Mouse (Mus musculus) yolk sac, embryonic 10.5 days (tissue): Measurements from ENCODE around the gene Ccdc114.
"Not testable (repeated sequence)": the region's sequence is repeated elsewhere in the genome, so short reads cannot be mapped to it uniquely, and the experiment has no call there.

ENCODE experiments used
- DNase-seq: peaks from one replicate; pipeline ENCODE4 v3.0.0-alpha.2; 2017; ENCODE audit warnings: low spot score

Gene Ccdc114

GRCm38 (mm10) chr7:45923762-45924428, at the start of gene Ccdc114:
Gene Ccdc114, plus strand, starts transcription at chr7:45924072.
- DNase-seq = peak; percentile 85

- DNase-seq = no peak
These were observed 47.0 kb upstream of the Ccdc114 start for GRCm38 (mm10) chr7:45876895-45877294.

GRCm38 (mm10) chr7:45878278-45878677, 45.6 kb upstream of the Ccdc114 start, which contains the start of gene Grin2d:
Gene Grin2d, minus strand, starts transcription at chr7:45878378.
- DNase-seq = not testable (repeated sequence)

GRCm38 (mm10) chr7:45880531-45880930, 43.3 kb upstream of the Ccdc114 start:
- no peak for DNase-seq

- no peak for DNase-seq
These were observed 42.9 kb upstream of the Ccdc114 start for GRCm38 (mm10) chr7:45881011-45881410.

GRCm38 (mm10) chr7:45887246-45887645, 36.6 kb upstream of the Ccdc114 start:
- no peak for DNase-seq

DNA sequence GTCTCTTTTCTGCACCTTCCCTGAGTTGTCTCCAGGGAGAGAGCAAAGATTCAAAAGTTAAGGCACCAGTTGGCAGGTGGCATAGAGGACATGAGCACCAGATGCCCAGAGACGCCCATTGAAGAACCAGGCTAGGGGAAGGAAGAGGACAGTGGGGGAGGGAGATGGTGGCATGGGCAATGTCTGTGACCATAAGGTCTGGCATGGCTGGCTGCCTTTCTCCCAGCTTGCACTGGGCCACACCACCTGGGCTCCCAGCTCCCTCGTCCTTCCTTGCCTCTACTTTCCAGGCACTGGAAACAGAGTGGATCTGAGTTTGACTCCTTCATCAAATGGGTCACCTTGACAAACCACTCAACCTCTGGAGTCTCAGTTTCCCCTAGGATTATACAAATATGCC, 31.2 kb upstream of the Ccdc114 start:
- DNase-seq = no peak

DNA sequence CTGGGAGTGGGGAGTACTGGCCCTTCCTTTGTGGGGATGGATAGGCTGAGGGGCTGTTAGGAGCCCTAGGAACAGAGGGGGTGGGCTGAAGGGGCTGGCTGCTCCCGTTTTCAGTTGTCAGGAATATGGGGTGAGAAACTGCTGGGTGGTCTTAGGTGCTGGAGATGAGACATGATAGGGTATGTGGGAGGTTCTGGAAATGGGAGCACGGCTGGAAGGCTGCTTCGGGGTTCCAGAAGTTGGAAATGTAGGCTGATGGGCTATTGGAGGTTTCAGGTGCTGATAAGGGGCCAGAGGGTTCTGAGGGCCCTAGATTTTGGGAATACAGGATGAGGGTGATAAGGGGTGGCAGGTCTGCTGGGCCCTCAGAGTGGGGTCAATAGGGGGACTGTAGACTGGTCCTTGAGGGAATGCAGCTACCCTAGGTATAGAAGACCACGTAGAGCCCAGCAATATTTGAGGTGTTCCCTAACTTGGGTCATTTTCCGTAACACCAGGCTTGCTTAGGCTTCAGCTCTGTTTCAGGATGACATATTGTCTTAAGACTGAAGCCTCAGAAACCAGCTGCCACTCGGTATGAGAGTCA, 27.8 kb upstream of the Ccdc114 start:
- DNase-seq = no peak

DNA sequence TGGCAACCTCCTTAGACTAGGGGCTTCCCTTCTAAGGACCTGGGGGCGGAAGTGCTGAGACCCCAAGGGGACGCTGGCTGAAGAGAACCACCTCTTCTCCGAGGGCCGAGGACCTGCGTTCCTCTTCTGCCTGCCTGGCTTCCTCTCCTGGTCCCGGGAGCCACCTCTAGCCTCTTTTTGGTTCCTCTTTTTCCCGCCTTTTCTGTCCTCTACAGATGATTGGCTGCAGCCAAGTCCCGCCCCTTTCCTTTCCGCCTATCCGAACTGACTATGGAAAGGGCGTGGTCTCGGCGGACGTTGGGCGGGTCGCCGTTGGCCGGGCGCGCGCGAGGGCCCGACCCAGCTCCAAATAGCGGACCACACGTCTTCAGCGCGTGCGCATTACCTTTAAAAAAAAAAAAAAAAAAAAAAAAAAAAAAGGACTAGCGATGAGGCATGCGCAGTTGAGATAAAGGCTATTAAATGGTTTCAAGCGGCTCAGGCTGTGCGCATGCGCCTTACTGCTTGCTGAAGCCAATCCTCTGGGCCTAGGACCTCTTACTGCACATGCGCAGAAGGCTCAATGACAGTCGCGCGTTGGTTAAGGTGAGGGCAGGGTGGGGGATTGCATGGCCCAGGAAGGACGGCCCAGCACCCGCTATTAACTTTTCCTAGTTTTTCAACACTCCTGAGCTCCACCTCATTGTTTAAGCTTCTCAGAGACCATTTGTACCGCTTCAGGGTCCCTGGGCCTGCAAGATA, 27.2 kb upstream of the Ccdc114 start, which contains the start of the genes Syngr4 and Tmem143:
Gene Syngr4 (minus strand): TSS at position 198 of the 741 bp plus-strand sequence.
Gene Tmem143 (plus strand): TSS at position 425 of the 741 bp plus-strand sequence.
- peak; percentile 97 for DNase-seq

DNA sequence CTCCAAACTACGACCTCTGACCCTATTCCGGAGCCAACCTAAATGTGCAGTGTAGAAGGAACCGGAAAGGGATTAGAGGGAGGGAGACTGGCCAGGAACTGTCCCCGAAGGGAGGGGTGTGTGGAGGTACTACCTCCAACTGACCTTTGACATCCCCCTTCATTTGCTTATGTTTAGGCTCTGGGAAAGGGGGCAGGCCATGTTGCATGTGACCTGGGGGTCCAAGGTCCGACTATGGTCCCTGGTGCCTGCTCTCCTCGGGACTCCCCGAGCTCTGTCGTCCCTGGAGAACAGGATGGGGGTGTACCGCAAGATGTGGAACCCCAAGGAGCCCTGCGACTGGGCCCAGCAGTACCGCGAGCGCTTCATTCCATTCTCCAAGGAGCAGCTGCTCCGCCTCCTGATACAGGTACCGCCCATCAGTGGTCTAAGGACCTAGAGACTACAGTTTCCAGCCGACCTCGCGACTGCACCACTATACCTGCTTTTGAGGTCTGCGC, 26.6 kb upstream of the Ccdc114 start:
- peak; percentile 90 for DNase-seq

DNA sequence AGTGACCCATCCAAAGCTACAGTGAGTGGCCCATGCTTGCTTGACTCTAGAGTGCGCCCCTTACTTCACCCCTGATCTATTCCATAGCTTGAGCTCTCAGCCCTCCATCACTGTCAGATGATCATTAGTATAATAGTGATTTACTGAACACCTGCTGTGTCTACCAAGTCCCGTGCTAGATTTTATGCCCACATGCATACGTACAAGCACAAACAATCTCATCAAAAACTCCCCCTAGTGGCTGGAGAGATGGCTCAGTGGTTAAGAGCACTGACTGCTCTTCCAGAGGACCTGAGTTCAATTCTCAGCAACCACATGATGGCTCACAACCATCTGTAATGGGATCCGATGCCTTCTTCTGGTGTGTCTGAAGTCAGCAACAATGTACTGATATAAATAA, 25.7 kb upstream of the Ccdc114 start:
- peak; percentile 40 for DNase-seq

GRCm38 (mm10) chr7:45901562-45901961, 22.3 kb upstream of the Ccdc114 start:
- DNase-seq = peak; percentile 62

DNA sequence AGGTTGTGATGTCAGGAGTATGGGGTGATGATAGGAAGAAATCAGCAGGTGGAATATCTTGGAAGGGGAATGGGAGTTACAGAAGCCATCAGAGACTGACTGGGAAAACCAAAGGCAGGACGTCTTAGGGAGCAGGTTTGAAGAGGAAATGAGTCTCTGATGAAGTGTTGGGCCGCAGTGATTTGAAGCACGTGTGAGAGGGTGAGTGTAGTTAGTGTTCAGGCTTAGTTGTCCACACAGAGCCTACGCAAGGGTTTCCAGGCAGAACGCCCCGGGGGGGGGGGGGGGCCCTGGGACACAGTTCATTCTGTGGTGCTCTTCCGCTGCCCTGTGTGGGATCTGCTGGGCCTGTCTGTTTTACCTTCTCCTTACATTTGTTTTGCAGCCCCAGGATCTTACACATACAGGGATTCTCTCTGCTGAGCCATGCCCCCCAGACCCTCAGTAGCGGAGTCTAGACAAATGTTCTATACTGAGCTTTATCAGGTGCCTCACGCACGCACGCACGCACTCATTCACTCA, 21.3 kb upstream of the Ccdc114 start:
- DNase-seq = no peak

DNA sequence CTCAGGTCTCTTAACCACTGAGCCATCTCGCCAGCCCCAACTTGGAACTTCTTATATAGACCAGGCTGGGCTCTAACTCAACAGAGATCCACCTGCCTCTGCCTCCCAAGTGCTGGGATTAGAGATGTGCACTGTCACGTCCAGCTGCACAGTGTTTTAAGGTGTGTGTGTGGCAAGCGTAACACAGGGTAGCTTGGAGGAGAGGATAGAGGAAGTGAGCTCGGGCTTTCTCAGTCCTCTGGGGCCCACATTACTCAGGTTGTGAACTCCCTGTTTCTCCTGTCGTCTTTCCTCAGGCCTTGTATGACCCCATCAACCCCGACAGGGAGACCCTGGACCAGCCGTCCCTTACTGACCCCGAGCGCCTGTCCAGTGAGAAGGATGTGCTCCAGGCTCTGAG, 17.2 kb upstream of the Ccdc114 start:
- DNase-seq = no peak

DNA sequence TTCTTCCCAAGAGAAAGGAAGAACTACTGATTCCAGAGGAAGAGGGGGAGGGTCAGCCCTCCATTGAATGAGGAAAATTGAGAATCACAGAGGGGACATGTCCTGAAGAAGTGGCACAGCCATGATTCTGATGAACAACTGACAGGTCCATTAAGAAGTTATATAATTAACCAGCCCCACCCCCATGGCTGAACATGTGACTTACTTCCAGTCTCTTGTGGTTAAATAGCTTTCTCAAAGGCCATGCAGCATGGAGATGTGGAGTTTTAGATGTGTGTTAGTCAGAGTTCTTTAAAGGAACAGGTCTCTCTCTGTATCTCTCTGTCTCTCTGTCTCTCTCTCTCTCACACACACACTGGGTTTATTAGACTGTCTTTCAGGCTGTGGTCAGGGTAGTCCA, 15.5 kb upstream of the Ccdc114 start:
- DNase-seq = no peak

DNA sequence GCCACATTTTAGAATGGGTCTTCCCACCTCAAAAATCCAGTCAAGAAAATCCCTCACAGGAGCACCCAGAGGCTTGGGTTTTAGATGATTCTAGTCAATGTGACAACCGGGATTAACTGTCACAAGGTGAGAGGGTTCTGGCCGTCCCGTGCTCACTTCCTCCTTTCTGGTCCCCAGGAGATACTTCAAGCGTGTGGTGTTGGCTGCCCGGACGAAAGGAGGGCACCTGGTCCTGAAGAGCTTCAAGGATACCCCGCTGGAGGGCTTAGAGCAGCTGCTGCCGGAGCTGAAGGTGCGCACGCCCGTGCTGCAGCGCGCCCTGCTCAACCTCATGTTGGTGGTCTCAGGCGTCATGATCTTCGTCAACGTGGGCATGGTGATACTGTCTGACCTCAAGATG, 14.7 kb upstream of the Ccdc114 start:
- no peak for DNase-seq

- no peak for DNase-seq
These were observed 9.8 kb upstream of the Ccdc114 start for GRCm38 (mm10) chr7:45914067-45914466.

DNA sequence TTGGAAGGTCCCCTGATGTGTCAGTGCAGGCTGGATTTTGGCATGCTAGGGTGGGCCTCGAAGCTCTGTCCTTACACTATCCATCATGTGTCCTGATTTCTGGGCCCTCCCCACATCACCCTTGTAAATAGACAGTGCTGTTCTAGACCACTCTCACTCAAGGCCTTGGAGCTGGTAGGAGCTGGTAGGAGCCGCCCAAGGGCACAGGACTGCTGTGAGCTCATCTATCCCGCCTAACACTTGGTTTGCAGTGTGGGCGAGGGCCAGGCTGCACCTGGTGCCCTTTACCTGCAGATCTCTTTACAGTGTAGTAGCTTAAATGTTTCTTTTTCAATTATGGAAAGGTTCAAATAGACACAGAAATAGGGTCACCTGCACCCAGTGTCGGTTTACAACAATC, 8.9 kb upstream of the Ccdc114 start:
- DNase-seq = no peak

DNA sequence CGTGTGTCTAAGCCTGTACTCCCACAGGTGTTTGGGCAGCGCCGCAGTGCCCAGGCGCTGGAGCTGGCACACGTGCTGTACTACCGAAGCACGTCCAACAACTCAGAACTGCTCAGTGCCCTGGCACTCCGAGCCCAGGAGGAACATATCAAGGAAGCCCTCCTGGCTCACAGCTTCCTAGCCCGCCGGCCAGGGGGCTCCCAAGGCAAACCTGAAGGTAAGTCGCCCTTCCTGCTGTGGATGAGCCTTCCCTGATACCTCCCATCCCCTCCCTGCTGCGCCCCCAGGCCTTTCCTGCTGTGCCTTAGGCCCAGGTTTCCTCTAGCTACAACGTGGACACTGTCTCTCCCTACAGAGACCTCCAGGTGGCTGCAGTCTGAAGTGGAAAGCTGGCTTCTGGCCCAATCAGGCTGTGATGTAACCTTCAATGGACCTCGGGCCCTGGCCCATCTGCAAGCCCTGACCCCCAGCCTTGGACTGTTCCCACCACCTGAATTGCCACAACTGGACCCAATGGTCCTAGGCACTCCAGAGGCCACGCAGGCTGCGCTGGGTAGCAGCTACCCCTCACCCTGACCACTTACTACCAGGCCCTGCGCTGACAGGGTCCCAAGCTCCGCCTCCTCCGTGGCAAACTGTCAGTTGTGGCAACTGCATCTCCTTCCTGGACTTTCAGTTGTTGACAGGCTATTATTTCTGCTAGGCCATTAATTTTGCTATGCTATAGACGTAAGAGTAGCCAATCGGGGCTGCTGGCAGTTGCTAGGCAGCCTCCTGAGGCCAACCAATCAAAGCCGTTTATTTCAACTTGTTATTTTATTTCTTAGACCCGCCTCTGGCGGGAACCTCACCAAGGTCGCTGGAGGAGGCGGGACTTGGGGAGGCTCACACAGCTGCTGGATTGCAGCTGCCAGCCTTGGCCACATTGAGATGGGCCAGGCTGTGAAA, 7.5 kb upstream of the Ccdc114 start:
- DNase-seq = peak; percentile 40

DNA sequence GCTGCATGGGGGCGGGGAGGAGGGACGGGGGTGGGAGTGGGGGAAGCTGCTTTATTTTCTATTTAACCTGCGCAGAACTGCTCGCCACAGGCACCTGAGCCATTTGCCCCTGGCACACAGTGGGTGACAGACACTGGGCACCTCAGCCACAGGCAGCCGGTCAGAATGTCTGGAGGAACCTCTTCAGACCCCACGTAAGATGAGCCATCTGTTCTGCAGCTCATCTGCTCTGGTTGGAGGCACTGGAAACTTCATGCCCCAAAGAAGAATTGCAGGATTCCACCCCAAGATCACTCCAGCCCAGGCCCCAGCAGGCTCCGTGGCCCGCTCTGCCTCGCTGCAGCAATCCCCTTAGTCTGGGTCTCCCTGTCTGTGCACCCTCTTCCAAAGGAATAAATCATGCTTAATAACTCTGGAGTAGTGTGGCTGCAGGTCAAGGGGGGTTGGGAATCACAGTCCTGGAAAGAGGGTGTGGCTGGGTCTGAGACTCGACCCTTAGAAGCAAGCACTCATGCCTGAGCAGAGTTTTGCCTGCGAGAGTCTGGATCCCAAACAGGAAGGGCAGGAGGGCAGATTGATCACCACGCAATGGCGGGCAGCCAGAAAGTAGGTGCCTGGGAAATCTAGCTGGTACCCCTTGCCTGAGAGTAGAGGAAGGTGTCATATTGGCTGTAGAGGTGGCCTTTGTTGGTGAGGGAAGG, 6.7 kb upstream of the Ccdc114 start:
- no peak for DNase-seq

- no peak for DNase-seq
These were observed 5.9 kb upstream of the Ccdc114 start for GRCm38 (mm10) chr7:45917926-45918325.
